Mouse (Mus musculus) olfactory bulb, adult 2 months (tissue): ENCODE results near the gene Lyg2.

ENCODE experiments used
- CTCF ChIP-seq: fragments of 200-500 bp; IDR thresholded peaks from 2 replicates; pipeline ENCODE4 v1.5.1; 2012; ENCODE audit warnings: low read depth, mild to moderate bottlenecking, low read length, moderate library complexity; ENCODE audit not compliant: insufficient read depth
- POLR2A ChIP-seq: fragments of 200-500 bp; IDR thresholded peaks from 2 replicates; pipeline ENCODE4 v1.6.1; 2012; ENCODE audit warnings: mild to moderate bottlenecking, low read depth, low read length, moderate library complexity; ENCODE audit not compliant: insufficient read depth

DNA sequence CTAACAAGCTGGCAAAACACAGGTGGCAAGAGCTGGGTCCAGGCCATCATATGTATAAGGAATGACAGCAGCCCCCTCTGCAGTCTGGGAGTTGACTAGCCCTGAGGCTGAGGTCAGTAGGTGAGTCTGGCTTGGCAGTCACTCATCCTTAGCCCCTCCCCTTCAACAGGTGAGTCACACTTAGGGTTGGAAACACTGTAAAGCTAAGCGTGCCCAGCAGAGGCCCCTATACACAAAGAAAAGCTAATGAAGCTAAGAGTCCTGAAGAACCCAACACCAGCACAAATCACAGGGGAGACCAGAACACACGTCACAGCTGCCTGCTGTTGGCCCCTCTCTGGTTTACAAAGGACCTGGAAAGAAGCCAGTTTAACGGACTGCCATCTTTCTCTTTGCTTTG, 15.5 kb upstream of the Lyg2 start:
- no peak for TF ChIP-seq POLR2A
- no peak for TF ChIP-seq CTCF
